Mouse (Mus musculus) G1E (cell line): Measurements from ENCODE around the gene Dda1. TPM values are rescaled to one million over a fixed set of nuclear protein-coding genes. Genes with fewer than 3 reads are reported as not detected.

Source experiments
- ATAC-seq: 2 replicates; pipeline ENCODE4 v1.8.0; 2016; ENCODE audit warnings: mild to moderate bottlenecking; ENCODE audit not compliant: insufficient number of reproducible peaks, poor library complexity, low FRiP score, severe bottlenecking; ENCODE audit errors: extremely low read depth
- DNase-seq: peaks from one replicate; pipeline ENCODE4 v3.0.0; 2012; ENCODE audit warnings: low spot score
- H3K27me3 ChIP-seq: 2 replicates; pipeline ENCODE4 v1.6.1; 2012; ENCODE audit warnings: mild to moderate bottlenecking, low read length, inconsistent platforms; ENCODE audit not compliant: insufficient read depth
- H3K36me3 ChIP-seq: replicated peaks from 2 replicates; pipeline ENCODE3; 2012; ENCODE audit warnings: mild to moderate bottlenecking, inconsistent platforms
- H3K4me1 ChIP-seq: 2 replicates; pipeline ENCODE4 v1.6.1; 2012; ENCODE audit warnings: low read depth, low read length, inconsistent platforms, mixed read lengths; ENCODE audit not compliant: insufficient read depth
- H3K4me3 ChIP-seq: 2 replicates; pipeline ENCODE4 v1.5.1; 2012; ENCODE audit warnings: low read depth, mild to moderate bottlenecking, inconsistent platforms, low read length, moderate library complexity, mixed read lengths
- H3K9me3 ChIP-seq: replicated peaks from 2 replicates; pipeline ENCODE4 v1.6.1; 2012; ENCODE audit warnings: inconsistent platforms
- CTCF ChIP-seq: IDR thresholded peaks from 2 replicates; pipeline ENCODE4 v1.5.1; 2012; ENCODE audit warnings: low read depth, low read length, inconsistent platforms, mixed read lengths
- GATA1 ChIP-seq: IDR thresholded peaks from 2 replicates; pipeline ENCODE4 v1.6.1; 2012; ENCODE audit warnings: borderline replicate concordance, low read length, inconsistent platforms, mixed read lengths
- GATA2 ChIP-seq: IDR thresholded peaks from 2 replicates; pipeline ENCODE4 v1.6.1; 2012; ENCODE audit warnings: low read depth, low read length, inconsistent platforms, borderline replicate concordance
- POLR2AphosphoS5 ChIP-seq: IDR thresholded peaks from 2 replicates; pipeline ENCODE4 v1.6.1; 2012; ENCODE audit warnings: low read depth, low read length, inconsistent platforms; ENCODE audit not compliant: insufficient replicate concordance
- TAL1 ChIP-seq: conservative IDR thresholded peaks from 2 replicates; pipeline ENCODE4 v1.6.1; 2012; ENCODE audit warnings: low read depth, low read length, inconsistent platforms, mixed read lengths
- polyA plus RNA-seq: library from polyadenylated mRNA; stranded (reverse); fragments of >175 nt; gene quantifications from 2 replicates; pipeline ENCODE4 v1.2.3, GENCODE M21; 2012
- total RNA-seq, 2 experiments: library from RNA; stranded (forward) in 1 of 2; stranded (reverse) in 1 of 2; fragments of 200-1000 nt in 1 of 2; fragments of >200 nt in 1 of 2; fragmentation: Nextera tagmentation in 1 of 2; gene quantifications; 2 replicates each; pipeline ENCODE4 v1.2.3; 2014 to 2017

Gene Dda1
- total and polyA plus RNA-seq, 3 experiments = 16.2 to 209 (median 51.9) TPM

DNA sequence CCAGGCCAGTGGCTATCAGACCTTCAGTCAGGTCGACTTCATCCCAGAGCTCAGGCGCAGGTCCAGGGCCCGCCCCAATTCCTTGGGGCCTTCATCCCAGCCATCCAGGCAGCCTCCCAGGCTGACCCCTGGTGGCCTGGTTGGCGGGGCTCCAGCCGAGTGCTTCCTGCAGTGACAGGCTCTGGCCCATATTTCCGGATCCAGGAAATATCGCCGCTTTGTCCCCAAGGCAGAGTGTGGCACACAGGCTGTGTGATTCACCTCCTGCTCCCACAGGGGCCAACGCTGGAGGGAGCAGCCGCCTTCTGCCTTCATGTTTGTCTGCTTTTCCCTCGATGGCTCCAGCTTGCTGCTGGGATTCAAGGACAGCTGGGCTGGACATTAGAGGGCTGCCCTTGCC, 27.5 kb downstream of the Dda1 start:
- ATAC-seq (no peak), DNase-seq (no peak)
- H3K36me3 ChIP-seq = peaks cover 46% of the 10 kb centered on the region
- no peaks in the 10 kb centered on the region for H3K27me3 ChIP-seq
- peaks cover 4% of the 10 kb centered on the region for H3K4me1 ChIP-seq
- TF ChIP-seq TAL1 = no peak
- no peak for TF ChIP-seq GATA1
- no peak for TF ChIP-seq POLR2AphosphoS5
- no peak for TF ChIP-seq GATA2
- TF ChIP-seq CTCF = no peak
- no peaks in the 10 kb centered on the region for H3K9me3 ChIP-seq
- H3K4me3 ChIP-seq = no peak overlapping the region

DNA sequence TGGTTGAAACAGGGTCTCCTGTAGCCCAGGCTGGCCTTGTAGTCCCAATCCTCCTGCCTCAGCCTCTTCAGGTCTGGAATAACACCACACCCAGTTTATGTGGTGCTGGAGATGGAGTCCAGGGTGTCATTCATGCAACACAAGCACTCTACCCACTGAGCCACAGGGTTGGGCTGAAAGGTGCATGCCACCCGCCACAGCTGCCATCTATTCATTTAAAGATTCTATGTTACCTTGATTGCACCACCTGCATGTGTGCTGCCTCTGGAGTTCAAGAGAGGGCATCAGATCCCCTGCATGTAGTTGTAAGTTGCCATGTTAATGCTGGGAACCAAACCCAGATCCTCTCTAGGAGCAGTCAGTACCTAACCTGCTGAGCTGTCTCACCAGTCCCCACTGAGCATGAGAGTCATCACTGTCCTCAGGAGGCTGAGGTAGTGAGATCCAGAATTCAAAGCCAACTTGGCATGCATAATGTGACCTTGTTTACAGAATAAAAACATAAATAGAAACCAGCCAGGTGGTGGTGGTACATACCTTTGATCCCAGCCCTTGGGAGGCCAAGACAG, 28.2 kb downstream of the Dda1 start:
- Histone ChIP-seq H3K36me3 (peaks cover 39% of the 10 kb centered on the region), H3K27me3 (no peaks in the 10 kb centered on the region), H3K9me3 (no peaks in the 10 kb centered on the region), H3K4me3 (no peak overlapping the region), H3K4me1 (peaks cover 4% of the 10 kb centered on the region; the same call in 1 of the 2 replicates)
- TF ChIP-seq TAL1 (no peak), CTCF (no peak), GATA2 (no peak), GATA1 (no peak), POLR2AphosphoS5 (no peak)
- ATAC-seq (no peak), DNase-seq (no peak)

DNA sequence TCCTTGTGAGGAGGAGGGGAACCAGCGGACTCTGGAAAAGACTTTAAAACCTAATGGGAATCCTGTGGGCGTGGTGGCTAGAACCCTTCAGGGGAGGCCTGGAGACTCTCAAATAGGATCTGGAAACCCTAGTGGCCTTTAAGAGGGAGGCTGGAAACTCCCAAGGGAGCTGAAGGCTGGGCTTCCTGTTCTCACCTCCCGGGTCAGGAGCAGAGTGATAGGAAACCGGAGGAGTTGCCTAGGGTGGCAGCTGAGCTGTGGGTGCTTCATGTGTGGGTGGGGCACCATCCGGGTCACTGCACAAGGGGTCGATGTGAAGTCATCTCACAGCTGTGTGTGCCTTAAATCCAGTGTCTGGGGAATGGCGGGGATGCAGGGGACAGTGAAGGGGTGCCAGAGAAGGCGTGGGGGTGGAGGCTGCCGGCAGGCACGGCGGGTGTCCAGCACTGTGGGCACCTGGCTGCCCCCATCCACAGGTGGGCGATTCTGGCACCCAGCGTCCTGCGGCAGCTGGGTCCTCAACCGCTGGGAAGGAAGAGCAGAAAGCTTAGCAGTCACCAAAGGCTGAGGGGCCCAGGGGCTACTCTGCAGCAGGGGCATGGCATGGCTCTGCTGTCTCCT, 29.0 kb downstream of the Dda1 start:
- TF ChIP-seq GATA2 (no peak), POLR2AphosphoS5 (no peak), GATA1 (no peak), TAL1 (no peak), CTCF (no peak)
- peaks cover 31% of the 10 kb centered on the region for H3K36me3 ChIP-seq
- H3K4me1 ChIP-seq = peaks cover 4% of the 10 kb centered on the region; the same call in 1 of the 2 replicates
- no peaks in the 10 kb centered on the region for H3K27me3 ChIP-seq
- H3K9me3 ChIP-seq = no peaks in the 10 kb centered on the region
- no peak for DNase-seq
- no peak overlapping the region for H3K4me3 ChIP-seq
- no peak for ATAC-seq

GRCm38 (mm10) chr8:71498816-71499690, 30.1 kb downstream of the Dda1 start:
- Histone ChIP-seq H3K4me3 (no peak overlapping the region), H3K27me3 (no peaks in the 10 kb centered on the region), H3K4me1 (peaks cover 4% of the 10 kb centered on the region; the same call in 1 of the 2 replicates), H3K9me3 (no peaks in the 10 kb centered on the region), H3K36me3 (peaks cover 25% of the 10 kb centered on the region)
- DNase-seq = no peak
- no peak for ATAC-seq
- TF ChIP-seq CTCF = no peak
- TF ChIP-seq TAL1 = no peak
- TF ChIP-seq POLR2AphosphoS5 = no peak
- TF ChIP-seq GATA1 = no peak
- no peak for TF ChIP-seq GATA2

DNA sequence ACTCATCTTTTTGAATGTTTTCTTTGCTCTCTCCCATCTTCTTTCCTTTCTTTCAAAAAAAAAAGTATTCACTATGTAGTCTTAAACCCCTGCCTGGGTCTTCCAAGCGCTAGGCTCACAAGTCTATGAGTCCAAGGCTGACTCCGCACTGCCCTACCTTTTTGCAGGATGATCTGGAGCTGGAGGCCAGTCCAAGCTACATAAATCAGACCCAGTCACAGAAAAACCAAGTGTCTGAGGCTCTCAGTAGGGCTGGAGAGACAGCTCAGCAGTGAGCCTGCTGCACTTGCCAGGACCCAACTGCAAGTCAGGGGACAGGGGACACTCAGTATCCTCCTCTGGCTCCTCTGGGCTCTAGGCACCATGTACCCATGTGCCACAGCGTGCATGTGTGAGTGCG, 35.4 kb downstream of the Dda1 start:
- ATAC-seq (no peak), DNase-seq (no peak)
- no peak overlapping the region for H3K4me3 ChIP-seq
- no peaks in the 10 kb centered on the region for H3K9me3 ChIP-seq
- H3K36me3 ChIP-seq = no peaks in the 10 kb centered on the region
- no peaks in the 10 kb centered on the region; the same call in 1 of the 2 replicates for H3K4me1 ChIP-seq
- TF ChIP-seq POLR2AphosphoS5 (no peak), GATA2 (no peak), TAL1 (no peak), CTCF (no peak), GATA1 (no peak)
- H3K27me3 ChIP-seq = peaks cover 31% of the 10 kb centered on the region

- H3K9me3 ChIP-seq = no peaks in the 10 kb centered on the region
- H3K36me3 ChIP-seq = no peaks in the 10 kb centered on the region
- no peak for TF ChIP-seq GATA1
- TF ChIP-seq POLR2AphosphoS5 = no peak
- no peak for TF ChIP-seq TAL1
- TF ChIP-seq GATA2 = no peak
- TF ChIP-seq CTCF = no peak
- peaks cover 39% of the 10 kb centered on the region for H3K27me3 ChIP-seq
- ATAC-seq = no peak
- H3K4me1 ChIP-seq = no peaks in the 10 kb centered on the region; the same call in 1 of the 2 replicates
- no peak for DNase-seq
- no peak overlapping the region for H3K4me3 ChIP-seq
Measured at GRCm38 (mm10) chr8:71505326-71505725, 36.3 kb downstream of the Dda1 start.
